Mouse (Mus musculus) forebrain, embryonic 14.5 days (tissue): ENCODE measurements around the gene Rbfox3. TPM values are rescaled to one million over a fixed set of nuclear protein-coding genes. Genes with fewer than 3 reads are reported as not detected.

Experiments used
- ATAC-seq: fragments of 200-750 bp; cut with Nextera tagmentation; 2 replicates; pipeline ENCODE4 v1.8.0; 2017; ENCODE audit warnings: mild to moderate bottlenecking, moderate library complexity
- DNase-seq: peaks from one replicate; pipeline ENCODE4 v3.0.0-alpha.2; 2015; ENCODE audit warnings: low spot score
- H3K27ac ChIP-seq: fragments of 300-500 bp; sonication (generic); 2 replicates; pipeline ENCODE4 v1.5.1; 2014; ENCODE audit warnings: low read depth, mild to moderate bottlenecking, control low read depth, low read length, moderate library complexity
- H3K27me3 ChIP-seq: fragments of 300-500 bp; sonication (generic); replicated peaks from 2 replicates; pipeline ENCODE4 v1.6.1; 2014; ENCODE audit warnings: low read length, control low read depth, mixed read lengths; ENCODE audit not compliant: control insufficient read depth, insufficient read depth
- H3K36me3 ChIP-seq: fragments of 300-500 bp; sonication (generic); 2 replicates; pipeline ENCODE4 v1.6.1; 2014; ENCODE audit warnings: low read length, control low read depth; ENCODE audit not compliant: control insufficient read depth, insufficient read depth
- H3K4me1 ChIP-seq: fragments of 300-500 bp; sonication (generic); 2 replicates; pipeline ENCODE4 v1.6.1; 2014; ENCODE audit warnings: antibody characterized with exemption, low read length, control low read depth; ENCODE audit not compliant: control insufficient read depth, insufficient read depth
- H3K4me2 ChIP-seq: fragments of 300-500 bp; sonication (generic); 2 replicates; pipeline ENCODE4 v1.6.1; 2014; ENCODE audit warnings: mild to moderate bottlenecking, control low read depth, low read length
- H3K4me3 ChIP-seq: fragments of 300-500 bp; sonication (generic); 2 replicates; pipeline ENCODE4 v1.5.1; 2014; ENCODE audit warnings: low read depth, low read length, control low read depth
- H3K9ac ChIP-seq: fragments of 300-500 bp; sonication (generic); 2 replicates; pipeline ENCODE4 v1.6.1; 2014; ENCODE audit warnings: mild to moderate bottlenecking, low read length, control low read depth, moderate library complexity
- H3K9me3 ChIP-seq: fragments of 300-500 bp; sonication (generic); replicated peaks from 2 replicates; pipeline ENCODE4 v1.6.1; 2016; ENCODE audit warnings: low read length, control low read depth, mixed read lengths; ENCODE audit not compliant: control insufficient read depth
- WGBS: fragments of 180-500 bp; shearing (Covaris S2); extraction: QIAGEN DNeasy Blood & Tissue Kit; methylation state at CpG from one replicate; pipeline ENCODE4 v1.1.7; 2014; 5-methylcytosine and 5-hydroxymethylcytosine counted together
- polyA plus RNA-seq: library from polyadenylated mRNA; unstranded; fragments of >200 nt; fragmentation: Nextera tagmentation; extraction: Ambion mirVana; gene quantifications from 2 replicates; pipeline ENCODE4 v1.2.1, GENCODE M21; 2014

Rbfox3 gene
- polyA plus RNA-seq, 1 experiment from 2014 or later, result 28.2 TPM

- Histone ChIP-seq H3K9me3 (no peaks in the 10 kb centered on the region), H3K4me3 (no peak overlapping the region), H3K27me3 (no peaks in the 10 kb centered on the region), H3K9ac (no peak overlapping the region), H3K27ac (no peak overlapping the region), H3K4me1 (no peaks in the 10 kb centered on the region), H3K4me2 (no peak overlapping the region), H3K36me3 (no peaks in the 10 kb centered on the region)
- WGBS, result 85% methylated on average over 4 of the region's 4 CpGs
- DNase-seq (no peak), ATAC-seq (no peak)
Observed at GRCm38 (mm10) chr11:118523496-118524145, 387.8 kb downstream of the Rbfox3 start.

- Histone ChIP-seq H3K27ac (no peak overlapping the region), H3K9ac (no peak overlapping the region), H3K4me1 (no peaks in the 10 kb centered on the region), H3K36me3 (no peaks in the 10 kb centered on the region), H3K27me3 (no peaks in the 10 kb centered on the region), H3K4me3 (no peak overlapping the region), H3K9me3 (no peaks in the 10 kb centered on the region), H3K4me2 (no peak overlapping the region)
- ATAC-seq (no peak), DNase-seq (no peak)
- WGBS, result 72% methylated on average over 2 of the region's 2 CpGs
Observed at GRCm38 (mm10) chr11:118520932-118521331, 390.5 kb downstream of the Rbfox3 start.

- Histone ChIP-seq H3K4me3 (no peak overlapping the region), H3K4me1 (no peaks in the 10 kb centered on the region), H3K9ac (no peak overlapping the region), H3K9me3 (no peaks in the 10 kb centered on the region), H3K27ac (no peak overlapping the region), H3K27me3 (no peaks in the 10 kb centered on the region), H3K4me2 (no peak overlapping the region), H3K36me3 (no peaks in the 10 kb centered on the region)
- no peak for DNase-seq
- ATAC-seq, result no peak
- WGBS, result 60% methylated on average over 5 of the region's 5 CpGs
Observed at GRCm38 (mm10) chr11:118520251-118520650, 391.1 kb downstream of the Rbfox3 start.

- H3K4me1 ChIP-seq, result no peaks in the 10 kb centered on the region
- H3K27me3 ChIP-seq, result no peaks in the 10 kb centered on the region
- H3K36me3 ChIP-seq, result no peaks in the 10 kb centered on the region
- H3K27ac ChIP-seq, result no peak overlapping the region
- no peak overlapping the region for H3K4me3 ChIP-seq
- no peak overlapping the region for H3K4me2 ChIP-seq
- H3K9ac ChIP-seq, result no peak overlapping the region
- ATAC-seq, result no peak
- no peak for DNase-seq
- no peaks in the 10 kb centered on the region for H3K9me3 ChIP-seq
- 79% methylated on average over 7 of the region's 7 CpGs for WGBS
Observed at GRCm38 (mm10) chr11:118518743-118519142, 392.7 kb downstream of the Rbfox3 start.

- DNase-seq (no peak), ATAC-seq (no peak)
- Histone ChIP-seq H3K9me3 (no peaks in the 10 kb centered on the region), H3K27ac (no peak overlapping the region), H3K9ac (no peak overlapping the region), H3K4me1 (peaks cover under 1% of the 10 kb centered on the region; the same call in 1 of the 2 replicates), H3K27me3 (no peaks in the 10 kb centered on the region), H3K4me3 (no peak overlapping the region), H3K4me2 (no peak overlapping the region), H3K36me3 (no peaks in the 10 kb centered on the region)
- 86% methylated on average over 7 of the region's 7 CpGs for WGBS
Observed at GRCm38 (mm10) chr11:118517924-118518323, 393.5 kb downstream of the Rbfox3 start.

GRCm38 (mm10) chr11:118512257-118512910 is 399.0 kb downstream of the Rbfox3 start:
- DNase-seq (peak; percentile 37), ATAC-seq (peak; percentile 51)
- no peaks in the 10 kb centered on the region for H3K9me3 ChIP-seq
- 34% methylated on average over 15 of the region's 15 CpGs for WGBS
- H3K4me1 ChIP-seq, result peaks cover 14% of the 10 kb centered on the region
- no peaks in the 10 kb centered on the region for H3K27me3 ChIP-seq
- no peak overlapping the region for H3K4me3 ChIP-seq
- peak overlapping the region; percentile 22; the same call in 1 of the 2 replicates for H3K4me2 ChIP-seq
- H3K36me3 ChIP-seq, result no peaks in the 10 kb centered on the region
- peak overlapping the region; percentile 32; the same call in 1 of the 2 replicates for H3K9ac ChIP-seq
- peak overlapping the region; percentile 45; the same call in 1 of the 2 replicates for H3K27ac ChIP-seq

GRCm38 (mm10) chr11:118511851-118512250 is 399.5 kb downstream of the Rbfox3 start:
- H3K36me3 ChIP-seq, result no peaks in the 10 kb centered on the region
- peak overlapping the region; percentile 22; the same call in 1 of the 2 replicates for H3K4me2 ChIP-seq
- H3K4me1 ChIP-seq, result peaks cover 14% of the 10 kb centered on the region
- peak overlapping the region; percentile 32; the same call in 1 of the 2 replicates for H3K9ac ChIP-seq
- DNase-seq, result peak; percentile 83
- peak; percentile 79 for ATAC-seq
- peak overlapping the region; percentile 45; the same call in 1 of the 2 replicates for H3K27ac ChIP-seq
- H3K27me3 ChIP-seq, result no peaks in the 10 kb centered on the region
- H3K4me3 ChIP-seq, result no peak overlapping the region
- H3K9me3 ChIP-seq, result no peaks in the 10 kb centered on the region
- WGBS, result 21% methylated on average over 6 of the region's 6 CpGs

GRCm38 (mm10) chr11:118508341-118508740 is 403.1 kb downstream of the Rbfox3 start:
- Histone ChIP-seq H3K36me3 (0 out of 2 replicates have a peak, but pooled peaks cover 3% of the 10 kb centered on the region), H3K4me2 (no peak overlapping the region), H3K4me3 (no peak overlapping the region), H3K27me3 (no peaks in the 10 kb centered on the region), H3K9me3 (no peaks in the 10 kb centered on the region), H3K4me1 (peaks cover 15% of the 10 kb centered on the region), H3K27ac (no peak overlapping the region), H3K9ac (no peak overlapping the region)
- DNase-seq (no peak), ATAC-seq (no peak)
- 76% methylated on average over 7 of the region's 7 CpGs for WGBS

GRCm38 (mm10) chr11:118507904-118508303 is 403.5 kb downstream of the Rbfox3 start:
- Histone ChIP-seq H3K36me3 (0 out of 2 replicates have a peak, but pooled peaks cover 3% of the 10 kb centered on the region), H3K4me2 (no peak overlapping the region), H3K9me3 (no peaks in the 10 kb centered on the region), H3K4me3 (no peak overlapping the region), H3K4me1 (peaks cover 16% of the 10 kb centered on the region), H3K27me3 (no peaks in the 10 kb centered on the region), H3K27ac (no peak overlapping the region), H3K9ac (no peak overlapping the region)
- 31% methylated on average over 5 of the region's 5 CpGs for WGBS
- ATAC-seq (no peak), DNase-seq (peak; percentile 80)
